In the genomic region with DNA sequence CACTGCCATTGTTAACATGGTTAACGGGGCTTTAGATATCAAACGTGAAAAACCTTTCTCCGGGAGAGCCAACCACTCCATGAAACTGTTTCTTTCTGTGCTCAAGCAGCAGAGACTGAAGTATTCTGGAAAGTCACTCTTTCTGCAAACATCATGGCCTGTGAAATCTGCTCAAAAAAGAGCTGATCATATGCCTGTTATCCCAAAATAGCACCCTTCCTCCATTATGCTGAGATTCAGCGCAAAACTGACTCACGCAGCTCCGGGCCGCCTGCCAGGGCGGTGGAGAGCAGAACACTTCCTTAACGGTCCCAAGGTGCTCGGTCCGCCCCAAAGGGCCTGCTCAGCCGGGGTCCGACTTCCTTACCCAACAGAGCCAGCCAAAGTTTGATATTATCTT, we compare ENCODE assay signal across 14 mouse cellular contexts.
A peak's percentile ranks its signal among the peaks of the same experiment; 100 is the strongest.
DNase-seq lines count a peak whose midpoint lies in the region; ATAC-seq lines count a peak whose summit lies in the region.
"Had no signal": no experiment of that assay in that cellular context is flagged by ENCODE, and none has a peak within 500 bp of the region (broad histone marks: within the 10 kb centered on the region; RNA-seq: fewer than 3 reads in every experiment).

No protein-coding gene starts in this region.

- WGBS in limb, embryonic 10.5 days, result 91% methylated on average over 13 of the region's 13 CpGs
- 87% methylated on average over 13 of the region's 13 CpGs for WGBS in midbrain, embryonic 16.5 days

- no peak overlapping the region for H3K27ac ChIP-seq in limb, embryonic 10.5 days
- H3K27ac ChIP-seq in midbrain, embryonic 16.5 days (ENCODE audit: low read length), result no peak overlapping the region
- H3K27ac ChIP-seq: limb, embryonic 15.5 days; stomach, embryonic 15.5 days had no signal

- no peak overlapping the region for H3K4me2 ChIP-seq in midbrain, embryonic 16.5 days (ENCODE audit: low read length)
- H3K4me2 ChIP-seq: limb, embryonic 15.5 days; stomach, embryonic 15.5 days had no signal

- no peak for ATAC-seq in midbrain, embryonic 16.5 days
- no peak for ATAC-seq in monocyte, adult 5-6 weeks (replicated peaks; ENCODE audit: insufficient number of reproducible peaks, low FRiP score, low TSS enrichment, poor library complexity, severe bottlenecking)
- ATAC-seq: intestine, embryonic 16.5 days had no signal

- H3K4me1 ChIP-seq in limb, embryonic 10.5 days, result no peaks in the 10 kb centered on the region
- H3K4me1 ChIP-seq in midbrain, embryonic 16.5 days (ENCODE audit: control insufficient read depth, insufficient read depth, low read length), result 0 out of 2 replicates have a peak, but pooled peaks cover 2% of the 10 kb centered on the region
- H3K4me1 ChIP-seq: limb, embryonic 15.5 days had no signal

- H3K9me3 ChIP-seq in limb, embryonic 10.5 days (replicated peaks), result no peaks in the 10 kb centered on the region
- H3K9me3 ChIP-seq in midbrain, embryonic 16.5 days (replicated peaks; ENCODE audit: control insufficient read depth, low read length, poor library complexity, severe bottlenecking), result no peaks in the 10 kb centered on the region
- H3K9me3 ChIP-seq: limb, embryonic 15.5 days; stomach, embryonic 15.5 days had no signal

- H3K9ac ChIP-seq in midbrain, embryonic 16.5 days (ENCODE audit: low read depth, low read length), result no peak overlapping the region
- H3K9ac ChIP-seq: limb, embryonic 15.5 days; stomach, embryonic 15.5 days had no signal

- H3K27me3 ChIP-seq in limb, embryonic 10.5 days (ENCODE audit: low read depth, poor library complexity, severe bottlenecking), result peaks cover 3% of the 10 kb centered on the region; the same call in 1 of the 2 replicates
- H3K27me3 ChIP-seq in midbrain, embryonic 16.5 days (ENCODE audit: control insufficient read depth, insufficient read depth, low read depth, low read length), result no peaks in the 10 kb centered on the region
- H3K27me3 ChIP-seq: CH12.LX; stomach, embryonic 15.5 days had no signal

- H3K36me3 ChIP-seq in limb, embryonic 10.5 days, result no peaks in the 10 kb centered on the region
- H3K36me3 ChIP-seq in midbrain, embryonic 16.5 days (ENCODE audit: control insufficient read depth, insufficient read depth, low read length), result no peaks in the 10 kb centered on the region
- H3K36me3 ChIP-seq: limb, embryonic 15.5 days; stomach, embryonic 15.5 days had no signal

- DNase-seq in left cerebral cortex, adult 11 months (ENCODE audit: low spot score), result peak; percentile 79
- DNase-seq in left cerebral cortex, postnatal 4 days, result no peak
- DNase-seq in frontal cortex, postnatal 10 days (ENCODE audit: low spot score in 2 of 2), result peak; percentile 55 to 73
- peak; percentile 63 to 85 for DNase-seq in left cerebral cortex, adult 8-10 months (ENCODE audit: low spot score in 2 of 2)
- no peak for DNase-seq in spleen, postnatal 14 days (ENCODE audit: low spot score in 2 of 2)
- no peak for DNase-seq in limb, embryonic 10.5 days (ENCODE audit: low spot score)
- DNase-seq: gastrocnemius, postnatal 25 days; lung, postnatal 14 days had no signal

- intact Hi-C loops in left cerebral cortex, postnatal 4 days (cut with DNase I), result loop anchor here (10.0 kb wide), 1 partner anchor 199 kb away; no protein-coding TSS in a partner anchor

- H3K4me3 ChIP-seq in limb, embryonic 10.5 days, result no peak overlapping the region
- H3K4me3 ChIP-seq in midbrain, embryonic 16.5 days (ENCODE audit: low read depth, low read length), result no peak overlapping the region
- H3K4me3 ChIP-seq: limb, embryonic 15.5 days; stomach, embryonic 15.5 days had no signal

Comparison
In these comparisons a context has a peak if more than half of its experiments do, and no peak if none do; other contexts are left out.
1. DNase-seq: peak in left cerebral cortex, adult 11 months (single experiment), frontal cortex, postnatal 10 days (2 of 2) and left cerebral cortex, adult 8-10 months (2 of 2); none in left cerebral cortex, postnatal 4 days (single experiment), spleen, postnatal 14 days (0 of 2) and limb, embryonic 10.5 days (single experiment).